Mouse (Mus musculus): ENCODE measurements around the gene Pabpc1l. TPM values are rescaled to one million over a fixed set of nuclear protein-coding genes. Genes with fewer than 3 reads are reported as not detected.
"Not testable (repeated sequence)": the region's sequence is repeated elsewhere in the genome, so short reads cannot be mapped to it uniquely, and the experiment has no call there.

Gene Pabpc1l
- polyA plus RNA-seq, 1 experiment from 2014 or later = 1.5 TPM

DNA sequence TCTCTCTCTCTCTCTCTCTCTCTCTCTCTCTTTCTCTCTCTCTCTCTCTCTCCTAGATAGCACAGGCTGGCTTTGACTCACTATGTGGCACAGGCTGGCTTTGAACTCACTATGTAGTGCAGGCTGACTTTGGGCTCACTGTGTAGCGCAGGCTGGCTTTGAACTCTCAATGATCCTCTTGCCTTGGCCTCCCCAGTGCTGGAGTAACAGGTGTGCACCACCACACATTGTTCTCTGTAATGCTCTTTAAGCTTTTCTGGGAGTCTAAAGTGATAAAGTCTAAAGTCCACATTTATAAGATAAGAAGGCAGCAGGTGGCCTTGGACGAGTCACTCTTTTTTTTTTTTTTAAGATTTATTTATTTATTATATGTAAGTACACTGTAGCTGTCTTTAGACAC is 16.3 kb downstream of the Pabpc1l start:
- WGBS = 89% methylated on average over 2 of the region's 2 CpGs
- Histone ChIP-seq H3K36me3 (ENCODE audit: control insufficient read depth, insufficient read depth, low read length) (no peaks in the 10 kb centered on the region), H3K27ac (ENCODE audit: low read depth, low read length) (no peak overlapping the region), H3K4me2 (ENCODE audit: low read depth, low read length, severe bottlenecking) (no peak overlapping the region), H3K4me1 (replicated peaks; ENCODE audit: control insufficient read depth, insufficient read depth, low read length) (no peaks in the 10 kb centered on the region), H3K9ac (ENCODE audit: low read length) (no peak overlapping the region), H3K27me3 (ENCODE audit: control insufficient read depth, insufficient read depth, low read length) (no peaks in the 10 kb centered on the region), H3K9me3 (ENCODE audit: control insufficient read depth, low read length) (no peaks in the 10 kb centered on the region), H3K4me3 (ENCODE audit: low read depth, low read length) (no peak overlapping the region)
- DNase-seq (ENCODE audit: low spot score) (no peak), ATAC-seq (replicated peaks; ENCODE audit: low FRiP score) (no peak)

DNA sequence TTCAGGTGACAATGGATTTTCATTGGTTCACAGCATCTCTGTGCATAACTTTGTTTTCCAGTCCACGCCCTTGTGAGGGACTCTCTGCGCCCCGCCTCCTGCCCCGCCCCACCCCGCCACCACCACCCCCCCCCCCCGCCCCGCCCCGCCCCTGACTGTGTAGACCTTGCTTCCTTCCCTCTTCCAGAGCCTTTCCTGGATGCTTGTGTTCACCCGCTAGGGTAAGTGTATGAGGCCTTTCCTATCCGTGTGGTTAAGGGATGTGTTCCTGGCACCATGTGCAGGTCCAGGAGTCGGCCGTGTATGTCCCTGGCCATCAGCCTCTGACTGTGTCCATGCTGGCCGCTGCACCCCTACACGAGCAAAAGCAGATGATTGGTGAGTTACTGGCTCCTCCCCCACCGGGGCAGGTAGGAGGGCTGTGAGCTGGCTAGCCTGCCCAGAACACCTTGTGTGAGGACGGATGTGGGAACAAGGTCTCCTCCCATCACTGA is 22.0 kb downstream of the Pabpc1l start:
- no peak overlapping the region for H3K9ac ChIP-seq (ENCODE audit: low read length)
- peak; percentile 58 for ATAC-seq (replicated peaks; ENCODE audit: low FRiP score)
- H3K36me3 ChIP-seq (ENCODE audit: control insufficient read depth, insufficient read depth, low read length) = no peaks in the 10 kb centered on the region; the same call in 1 of the 2 replicates
- H3K9me3 ChIP-seq (ENCODE audit: control insufficient read depth, low read length) = no peaks in the 10 kb centered on the region
- peak overlapping the region; percentile 43; the same call in 1 of the 2 replicates for H3K4me2 ChIP-seq (ENCODE audit: low read depth, low read length, severe bottlenecking)
- 1% methylated on average over 16 of the region's 16 CpGs for WGBS
- no peaks in the 10 kb centered on the region for H3K4me1 ChIP-seq (replicated peaks; ENCODE audit: control insufficient read depth, insufficient read depth, low read length)
- no peaks in the 10 kb centered on the region for H3K27me3 ChIP-seq (ENCODE audit: control insufficient read depth, insufficient read depth, low read length)
- H3K27ac ChIP-seq (ENCODE audit: low read depth, low read length) = no peak overlapping the region
- DNase-seq (ENCODE audit: low spot score) = no peak
- peak overlapping the region; percentile 21 for H3K4me3 ChIP-seq (ENCODE audit: low read depth, low read length)

DNA sequence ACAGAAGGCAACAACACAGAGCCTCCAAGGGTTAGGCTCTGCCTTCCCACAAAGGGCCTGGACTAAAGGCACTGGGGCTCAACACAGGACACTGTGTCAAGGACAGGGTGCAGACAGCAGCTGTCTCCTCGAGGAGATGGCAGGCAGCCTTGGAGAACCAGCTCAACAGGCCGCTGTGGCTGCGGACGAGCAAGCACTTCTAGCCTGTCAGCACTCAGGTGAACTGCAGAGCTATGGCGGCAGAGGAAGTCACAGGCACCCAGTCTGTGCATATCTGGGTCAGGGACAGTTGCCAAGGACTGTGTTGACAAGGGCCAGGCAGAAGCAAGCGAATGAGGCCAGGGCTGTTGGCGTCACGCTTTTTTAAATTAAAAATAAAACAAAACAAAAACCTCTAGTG is 28.5 kb downstream of the Pabpc1l start:
- H3K27me3 ChIP-seq (ENCODE audit: control insufficient read depth, insufficient read depth, low read length) = no peaks in the 10 kb centered on the region
- ATAC-seq (replicated peaks; ENCODE audit: low FRiP score) (no peak), DNase-seq (ENCODE audit: low spot score) (no peak)
- H3K9ac ChIP-seq (ENCODE audit: low read length) = no peak overlapping the region
- H3K4me2 ChIP-seq (ENCODE audit: low read depth, low read length, severe bottlenecking) = no peak overlapping the region
- no peaks in the 10 kb centered on the region for H3K9me3 ChIP-seq (ENCODE audit: control insufficient read depth, low read length)
- H3K27ac ChIP-seq (ENCODE audit: low read depth, low read length) = no peak overlapping the region
- H3K36me3 ChIP-seq (ENCODE audit: control insufficient read depth, insufficient read depth, low read length) = peaks cover 3% of the 10 kb centered on the region; the same call in 1 of the 2 replicates
- H3K4me3 ChIP-seq (ENCODE audit: low read depth, low read length) = no peak overlapping the region
- 91% methylated on average over 8 of the region's 8 CpGs for whole genome bisulfite sequencing
- no peaks in the 10 kb centered on the region for H3K4me1 ChIP-seq (replicated peaks; ENCODE audit: control insufficient read depth, insufficient read depth, low read length)

DNA sequence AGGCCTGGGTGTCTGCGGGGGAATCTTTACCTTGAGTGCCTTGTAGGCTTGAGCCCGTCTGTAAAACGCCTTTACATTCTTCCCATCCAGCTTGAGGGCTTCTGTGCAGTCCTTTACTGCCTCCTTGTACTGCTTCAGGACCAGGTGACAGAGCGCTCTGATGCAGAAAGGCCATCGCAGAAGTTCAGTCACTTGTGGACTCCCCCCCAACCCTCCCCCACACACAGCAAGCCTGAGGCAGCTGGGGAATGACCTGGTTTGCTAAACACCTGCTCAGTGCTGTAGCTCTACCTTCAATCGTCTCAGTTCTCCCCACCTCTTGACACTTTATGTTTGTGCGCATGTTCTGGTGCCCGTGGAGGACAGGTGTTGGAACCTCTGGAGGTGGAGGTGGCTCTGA is 29.4 kb downstream of the Pabpc1l start:
- ATAC-seq (replicated peaks; ENCODE audit: low FRiP score) = no peak
- Histone ChIP-seq H3K4me3 (ENCODE audit: low read depth, low read length) (no peak overlapping the region), H3K9me3 (ENCODE audit: control insufficient read depth, low read length) (no peaks in the 10 kb centered on the region), H3K4me2 (ENCODE audit: low read depth, low read length, severe bottlenecking) (no peak overlapping the region), H3K27ac (ENCODE audit: low read depth, low read length) (no peak overlapping the region), H3K9ac (ENCODE audit: low read length) (no peak overlapping the region), H3K27me3 (ENCODE audit: control insufficient read depth, insufficient read depth, low read length) (no peaks in the 10 kb centered on the region), H3K4me1 (replicated peaks; ENCODE audit: control insufficient read depth, insufficient read depth, low read length) (no peaks in the 10 kb centered on the region), H3K36me3 (ENCODE audit: control insufficient read depth, insufficient read depth, low read length) (peaks cover 5% of the 10 kb centered on the region; the same call in 1 of the 2 replicates)
- no peak for DNase-seq (ENCODE audit: low spot score)
- WGBS = 93% methylated on average over 8 of the region's 8 CpGs

DNA sequence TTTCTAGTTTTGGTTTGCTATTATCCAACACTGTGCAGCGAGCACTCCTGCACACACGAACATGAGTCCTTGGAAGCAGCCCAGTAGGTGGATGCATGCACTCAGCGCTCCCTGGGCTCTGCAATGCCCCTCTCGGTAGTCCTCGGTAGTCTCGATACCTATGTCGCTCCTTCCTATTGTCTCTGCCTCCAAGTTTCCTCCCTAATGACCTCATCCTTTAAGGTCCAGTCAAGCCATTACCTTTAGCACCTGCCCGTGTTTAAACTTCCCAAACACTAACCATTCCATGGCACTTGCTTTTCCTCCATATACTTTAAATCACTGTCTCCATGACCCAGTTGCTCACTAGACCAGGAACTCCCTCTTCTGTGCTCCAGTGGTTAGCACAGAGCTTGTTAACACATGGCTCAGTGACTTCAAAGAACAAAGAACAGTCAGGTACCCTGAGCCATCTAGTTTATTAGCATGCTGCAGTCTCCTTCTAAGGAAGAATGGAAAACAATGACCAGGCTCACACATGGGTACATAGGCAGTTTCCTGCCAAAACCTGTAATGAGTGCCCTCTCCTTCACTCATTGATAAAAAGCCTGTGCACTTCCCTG is 34.5 kb downstream of the Pabpc1l start:
- Histone ChIP-seq H3K9me3 (ENCODE audit: control insufficient read depth, low read length) (no peaks in the 10 kb centered on the region), H3K4me3 (ENCODE audit: low read depth, low read length) (no peak overlapping the region), H3K27me3 (ENCODE audit: control insufficient read depth, insufficient read depth, low read length) (no peaks in the 10 kb centered on the region), H3K36me3 (ENCODE audit: control insufficient read depth, insufficient read depth, low read length) (peaks cover 7% of the 10 kb centered on the region; the same call in 1 of the 2 replicates), H3K4me2 (ENCODE audit: low read depth, low read length, severe bottlenecking) (no peak overlapping the region), H3K9ac (ENCODE audit: low read length) (no peak overlapping the region), H3K4me1 (replicated peaks; ENCODE audit: control insufficient read depth, insufficient read depth, low read length) (no peaks in the 10 kb centered on the region), H3K27ac (ENCODE audit: low read depth, low read length) (no peak overlapping the region)
- no peak for ATAC-seq (replicated peaks; ENCODE audit: low FRiP score)
- WGBS = 93% methylated on average over 8 of the region's 8 CpGs
- DNase-seq (ENCODE audit: low spot score) = no peak

DNA sequence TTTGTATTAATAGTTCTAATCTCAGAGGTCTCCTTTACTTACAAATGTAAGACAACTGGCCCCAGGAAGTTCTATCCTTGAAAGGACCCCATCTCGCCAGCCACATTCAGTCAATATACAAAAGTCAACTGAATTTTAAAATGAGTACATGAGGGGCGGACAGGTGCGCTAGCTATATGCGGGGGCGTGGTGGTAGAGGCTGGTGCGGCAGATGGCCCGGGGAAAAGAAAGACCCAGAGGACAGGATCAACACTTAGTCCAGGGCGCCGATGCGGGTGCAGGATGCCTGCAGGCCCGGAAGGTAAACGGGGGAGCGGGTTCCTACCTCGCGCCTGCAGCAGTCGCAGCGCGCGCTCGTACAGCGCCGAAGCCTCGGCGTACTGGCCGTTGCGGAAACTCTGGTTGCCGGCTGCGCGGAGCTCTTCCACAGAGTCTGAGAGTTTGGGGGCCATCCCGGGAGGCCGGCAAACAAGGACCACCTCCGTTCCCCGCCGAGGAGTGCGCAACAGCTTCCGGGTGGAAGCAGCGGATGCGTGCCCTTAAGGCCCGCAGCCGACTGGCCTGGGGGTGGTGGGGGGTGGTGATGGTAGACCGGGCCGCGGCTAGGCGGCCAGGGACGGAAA is 45.0 kb downstream of the Pabpc1l start, which contains the start of gene Stk4:
Stk4 (plus strand) TSS at position 181 of the 623 bp plus-strand sequence.
- peaks cover 7% of the 10 kb centered on the region for H3K4me1 ChIP-seq (replicated peaks; ENCODE audit: control insufficient read depth, insufficient read depth, low read length)
- no peaks in the 10 kb centered on the region for H3K9me3 ChIP-seq (ENCODE audit: control insufficient read depth, low read length)
- H3K9ac ChIP-seq (ENCODE audit: low read length) = peak within 1 kb of the TSS; percentile 86
- no peaks in the 10 kb centered on the region for H3K27me3 ChIP-seq (ENCODE audit: control insufficient read depth, insufficient read depth, low read length)
- ATAC-seq (replicated peaks; ENCODE audit: low FRiP score) = peak; percentile 35
- peak within 1 kb of the TSS; percentile 60 for H3K27ac ChIP-seq (ENCODE audit: low read depth, low read length)
- under 1% methylated on average over 45 of the region's 45 CpGs for WGBS
- peak; percentile 71 for DNase-seq (ENCODE audit: low spot score)
- H3K4me3 ChIP-seq (ENCODE audit: low read depth, low read length) = peak within 1 kb of the TSS; percentile 95
- peaks cover under 1% of the 10 kb centered on the region; the same call in 1 of the 2 replicates for H3K36me3 ChIP-seq (ENCODE audit: control insufficient read depth, insufficient read depth, low read length)
- peak within 1 kb of the TSS; percentile 81 for H3K4me2 ChIP-seq (ENCODE audit: low read depth, low read length, severe bottlenecking)

DNA sequence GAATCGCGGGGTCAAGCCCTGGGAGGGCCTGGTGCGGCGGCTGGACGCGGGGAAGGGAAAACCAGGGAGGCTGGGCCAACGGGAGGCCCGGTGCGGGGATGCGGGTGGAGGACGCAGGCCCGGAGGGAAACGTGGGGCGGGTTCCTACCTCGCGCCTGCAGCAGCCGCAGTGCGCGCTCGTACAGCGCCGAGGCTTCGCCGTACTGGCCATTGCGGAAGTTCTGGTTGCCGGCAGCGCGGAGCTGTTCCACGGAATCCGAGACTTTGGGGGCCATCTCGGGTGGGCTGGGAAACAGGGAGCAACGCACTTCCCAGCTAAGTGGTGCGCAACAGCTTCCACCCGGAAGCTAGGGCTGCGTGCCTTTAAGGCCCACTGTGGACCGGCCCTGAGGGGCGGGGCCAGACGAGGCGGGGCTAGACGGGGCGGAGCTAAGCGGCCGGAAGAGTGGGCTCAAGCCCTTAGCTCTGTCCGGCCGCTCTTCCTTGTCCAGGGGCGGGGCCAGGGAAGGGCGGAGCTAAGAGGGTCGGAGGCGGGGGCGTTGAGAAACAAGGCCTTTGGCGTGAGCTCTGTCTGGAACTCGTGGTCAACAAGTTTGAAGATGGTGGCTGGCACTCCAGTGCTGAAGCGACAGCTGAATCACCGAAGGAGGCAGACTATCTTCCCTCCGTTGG is 45.7 kb downstream of the Pabpc1l start, which contains the start of gene Tomm34:
Tomm34 (minus strand) TSS at position 405 of the 672 bp plus-strand sequence.
- ATAC-seq (replicated peaks; ENCODE audit: low FRiP score) = peak; percentile 96
- H3K27me3 ChIP-seq (ENCODE audit: control insufficient read depth, insufficient read depth, low read length) = no peaks in the 10 kb centered on the region
- H3K4me1 ChIP-seq (replicated peaks; ENCODE audit: control insufficient read depth, insufficient read depth, low read length) = peaks cover 7% of the 10 kb centered on the region
- H3K27ac ChIP-seq (ENCODE audit: low read depth, low read length) = peak within 1 kb of the TSS; percentile 60
- under 1% methylated on average over 55 of the region's 55 CpGs for WGBS
- peak within 1 kb of the TSS; percentile 95 for H3K4me3 ChIP-seq (ENCODE audit: low read depth, low read length)
- DNase-seq (ENCODE audit: low spot score) = peak; percentile 97
- peak within 1 kb of the TSS; percentile 81 for H3K4me2 ChIP-seq (ENCODE audit: low read depth, low read length, severe bottlenecking)
- no peaks in the 10 kb centered on the region; the same call in 1 of the 2 replicates for H3K36me3 ChIP-seq (ENCODE audit: control insufficient read depth, insufficient read depth, low read length)
- H3K9ac ChIP-seq (ENCODE audit: low read length) = peak within 1 kb of the TSS; percentile 86
- H3K9me3 ChIP-seq (ENCODE audit: control insufficient read depth, low read length) = no peaks in the 10 kb centered on the region

DNA sequence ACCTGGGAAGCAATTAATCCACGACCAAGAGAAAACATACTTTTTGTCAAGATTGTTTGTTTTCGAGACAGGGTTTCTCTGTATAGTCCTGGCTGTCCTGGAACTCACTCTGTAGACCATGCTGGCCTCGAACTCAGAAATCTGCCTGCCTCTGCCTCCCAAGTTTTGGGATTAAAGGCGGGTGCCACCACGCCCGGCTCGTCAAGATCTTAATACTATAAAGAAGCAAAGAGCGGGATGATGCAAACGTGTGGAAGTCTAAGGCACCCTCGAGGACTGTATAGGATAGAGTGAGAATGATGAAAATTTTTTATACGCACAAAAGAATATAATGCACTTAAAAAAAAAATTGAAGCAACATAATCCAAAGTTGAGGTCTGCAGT is 46.2 kb downstream of the Pabpc1l start:
- peak overlapping the region; percentile 81; the same call in 1 of the 2 replicates for H3K4me2 ChIP-seq (ENCODE audit: low read depth, low read length, severe bottlenecking)
- not testable (repeated sequence) for H3K27me3 ChIP-seq (ENCODE audit: control insufficient read depth, insufficient read depth, low read length); H3K9ac ChIP-seq (ENCODE audit: low read length); DNase-seq (ENCODE audit: low spot score); H3K27ac ChIP-seq (ENCODE audit: low read depth, low read length); H3K36me3 ChIP-seq (ENCODE audit: control insufficient read depth, insufficient read depth, low read length); H3K4me1 ChIP-seq (replicated peaks; ENCODE audit: control insufficient read depth, insufficient read depth, low read length); H3K4me3 ChIP-seq (ENCODE audit: low read depth, low read length); H3K9me3 ChIP-seq (ENCODE audit: control insufficient read depth, low read length)
- 74% methylated on average over 11 of the region's 11 CpGs for WGBS
- peak; percentile 11; the same call in 1 of the 2 replicates for ATAC-seq (replicated peaks; ENCODE audit: low FRiP score)
